Mouse (Mus musculus) liver, embryonic 16.5 days (tissue): ENCODE results near the gene Kif5c. TPM values are rescaled to one million over a fixed set of nuclear protein-coding genes. Genes with fewer than 3 reads are reported as not detected.

Source experiments
- ATAC-seq: fragments of 200-750 bp; cut with Nextera tagmentation; 2 replicates; pipeline ENCODE4 v1.8.0; 2017; ENCODE audit warnings: low read depth, mild to moderate bottlenecking, moderate number of reproducible peaks, moderate library complexity
- H3K27ac ChIP-seq: fragments of 300-500 bp; sonication (generic); 2 replicates; pipeline ENCODE4 v1.5.1; 2014; ENCODE audit warnings: mild to moderate bottlenecking, low read length
- H3K27me3 ChIP-seq: fragments of 300-500 bp; sonication (generic); 2 replicates; pipeline ENCODE4 v1.6.1; 2014; ENCODE audit warnings: low read depth, low read length, mixed read lengths; ENCODE audit not compliant: control insufficient read depth, insufficient read depth
- H3K36me3 ChIP-seq: fragments of 300-500 bp; sonication (generic); 2 replicates; pipeline ENCODE4 v1.6.1; 2014; ENCODE audit warnings: mild to moderate bottlenecking; ENCODE audit not compliant: control insufficient read depth, insufficient read depth
- H3K4me1 ChIP-seq: fragments of 300-500 bp; sonication (generic); 2 replicates; pipeline ENCODE4 v1.6.1; 2014; ENCODE audit warnings: low read depth, low read length, mixed read lengths; ENCODE audit not compliant: control insufficient read depth
- H3K4me2 ChIP-seq: fragments of 300-500 bp; sonication (generic); 2 replicates; pipeline ENCODE4 v1.6.1; 2014; ENCODE audit warnings: low read depth, low read length, mixed read lengths
- H3K4me3 ChIP-seq: fragments of 300-500 bp; sonication (generic); 2 replicates; pipeline ENCODE4 v1.5.1; 2014; ENCODE audit warnings: low read depth, mild to moderate bottlenecking, low read length
- H3K9ac ChIP-seq: fragments of 300-500 bp; sonication (generic); 2 replicates; pipeline ENCODE4 v1.6.1; 2014; ENCODE audit warnings: low read depth, low read length
- H3K9me3 ChIP-seq: fragments of 300-500 bp; sonication (generic); replicated peaks from 2 replicates; pipeline ENCODE4 v1.6.1; 2016; ENCODE audit warnings: low read length; ENCODE audit not compliant: control insufficient read depth
- WGBS: fragments of 180-500 bp; shearing (Covaris S2); extraction: QIAGEN DNeasy Blood & Tissue Kit; methylation state at CpG from one replicate; pipeline ENCODE4 v1.1.7; 2014; ENCODE audit not compliant: insufficient replicate concordance; 5-methylcytosine and 5-hydroxymethylcytosine counted together
- polyA plus RNA-seq: library from polyadenylated mRNA; unstranded; fragments of >200 nt; fragmentation: Nextera tagmentation; extraction: Ambion mirVana; gene quantifications from 2 replicates; pipeline ENCODE4 v1.2.1, GENCODE M21; 2015

Gene Kif5c
- polyA plus RNA-seq, 1 experiment from 2014 or later: 0.09 TPM

- no peaks in the 10 kb centered on the region for H3K36me3 ChIP-seq
- H3K4me2 ChIP-seq: no peak overlapping the region
- H3K27ac ChIP-seq: no peak overlapping the region
- ATAC-seq: no peak
- H3K4me3 ChIP-seq: no peak overlapping the region
- no peaks in the 10 kb centered on the region for H3K27me3 ChIP-seq
- H3K4me1 ChIP-seq: no peaks in the 10 kb centered on the region
- WGBS: 69% methylated on average over 9 of the region's 9 CpGs
- no peak overlapping the region for H3K9ac ChIP-seq
- H3K9me3 ChIP-seq: no peaks in the 10 kb centered on the region
These were observed 14.1 kb downstream of the Kif5c start for GRCm38 (mm10) chr2:49633231-49633630.

- ATAC-seq: no peak
- 59% methylated on average over 3 of the region's 3 CpGs for WGBS
- no peaks in the 10 kb centered on the region for H3K4me1 ChIP-seq
These were observed 23.7 kb downstream of the Kif5c start for GRCm38 (mm10) chr2:49642761-49643160.

GRCm38 (mm10) chr2:49643756-49644155, 24.7 kb downstream of the Kif5c start:
- no peaks in the 10 kb centered on the region for H3K36me3 ChIP-seq
- no peaks in the 10 kb centered on the region for H3K27me3 ChIP-seq
- H3K9ac ChIP-seq: no peak overlapping the region
- WGBS: 63% methylated on average over 8 of the region's 8 CpGs
- no peak overlapping the region for H3K4me3 ChIP-seq
- no peaks in the 10 kb centered on the region for H3K4me1 ChIP-seq
- H3K27ac ChIP-seq: no peak overlapping the region
- no peak overlapping the region for H3K4me2 ChIP-seq
- H3K9me3 ChIP-seq: no peaks in the 10 kb centered on the region
- no peak for ATAC-seq

More at GRCm38 (mm10) chr2:49642761-49643160, 23.7 kb downstream of the Kif5c start:
- Histone ChIP-seq H3K4me3 (no peak overlapping the region), H3K36me3 (no peaks in the 10 kb centered on the region), H3K9me3 (no peaks in the 10 kb centered on the region), H3K4me2 (no peak overlapping the region), H3K9ac (no peak overlapping the region), H3K27ac (no peak overlapping the region), H3K27me3 (no peaks in the 10 kb centered on the region)

GRCm38 (mm10) chr2:49647591-49647990, 28.5 kb downstream of the Kif5c start:
- WGBS: 71% methylated on average over 6 of the region's 6 CpGs

GRCm38 (mm10) chr2:49648344-49648743, 29.2 kb downstream of the Kif5c start:
- no peaks in the 10 kb centered on the region for H3K36me3 ChIP-seq
- no peak for ATAC-seq
- no peak overlapping the region for H3K9ac ChIP-seq
- H3K4me3 ChIP-seq: no peak overlapping the region
- no peaks in the 10 kb centered on the region for H3K4me1 ChIP-seq
- H3K27ac ChIP-seq: no peak overlapping the region
- no peaks in the 10 kb centered on the region for H3K27me3 ChIP-seq
- no peak overlapping the region for H3K4me2 ChIP-seq
- 52% methylated on average over 9 of the region's 9 CpGs for WGBS
- H3K9me3 ChIP-seq: no peaks in the 10 kb centered on the region

More at GRCm38 (mm10) chr2:49647591-49647990, 28.5 kb downstream of the Kif5c start:
- Histone ChIP-seq H3K9ac (no peak overlapping the region), H3K27me3 (no peaks in the 10 kb centered on the region), H3K9me3 (no peaks in the 10 kb centered on the region), H3K4me3 (no peak overlapping the region), H3K4me2 (no peak overlapping the region), H3K4me1 (no peaks in the 10 kb centered on the region), H3K36me3 (no peaks in the 10 kb centered on the region), H3K27ac (no peak overlapping the region)
- ATAC-seq: no peak

- Histone ChIP-seq H3K27ac (no peak overlapping the region), H3K9me3 (no peaks in the 10 kb centered on the region), H3K36me3 (no peaks in the 10 kb centered on the region), H3K4me1 (no peaks in the 10 kb centered on the region), H3K4me2 (no peak overlapping the region), H3K4me3 (no peak overlapping the region), H3K9ac (no peak overlapping the region), H3K27me3 (no peaks in the 10 kb centered on the region)
- no peak for ATAC-seq
- WGBS: 69% methylated on average over 6 of the region's 6 CpGs
These were observed 29.7 kb downstream of the Kif5c start for GRCm38 (mm10) chr2:49648806-49649205.

GRCm38 (mm10) chr2:49649211-49649610, 30.1 kb downstream of the Kif5c start:
- Histone ChIP-seq H3K9me3 (no peaks in the 10 kb centered on the region), H3K4me1 (no peaks in the 10 kb centered on the region), H3K4me3 (no peak overlapping the region), H3K4me2 (no peak overlapping the region), H3K27me3 (no peaks in the 10 kb centered on the region), H3K36me3 (no peaks in the 10 kb centered on the region), H3K27ac (no peak overlapping the region), H3K9ac (no peak overlapping the region)
- ATAC-seq: no peak
- WGBS: 62% methylated on average over 10 of the region's 10 CpGs

GRCm38 (mm10) chr2:49651737-49652136, 32.6 kb downstream of the Kif5c start:
- Histone ChIP-seq H3K4me1 (no peaks in the 10 kb centered on the region), H3K9ac (no peak overlapping the region), H3K36me3 (no peaks in the 10 kb centered on the region), H3K4me3 (no peak overlapping the region), H3K27me3 (no peaks in the 10 kb centered on the region), H3K27ac (no peak overlapping the region), H3K9me3 (no peaks in the 10 kb centered on the region), H3K4me2 (no peak overlapping the region)
- ATAC-seq: no peak
- WGBS: 70% methylated on average over 1 of the region's 1 CpGs

- no peaks in the 10 kb centered on the region for H3K36me3 ChIP-seq
- 59% methylated on average over 10 of the region's 10 CpGs for WGBS
- H3K4me3 ChIP-seq: no peak overlapping the region
- no peak overlapping the region for H3K27ac ChIP-seq
- no peaks in the 10 kb centered on the region for H3K27me3 ChIP-seq
- H3K4me1 ChIP-seq: no peaks in the 10 kb centered on the region
- H3K4me2 ChIP-seq: no peak overlapping the region
- no peak overlapping the region for H3K9ac ChIP-seq
- no peak for ATAC-seq
- H3K9me3 ChIP-seq: no peaks in the 10 kb centered on the region
These were observed 35.5 kb downstream of the Kif5c start for GRCm38 (mm10) chr2:49654606-49655005.
